Mouse (Mus musculus) E14TG2a.4 (cell line): ENCODE data around the gene Spns3.

ENCODE experiments used
- CTCF ChIP-seq: conservative IDR thresholded peaks from 2 replicates; pipeline ENCODE4 v1.5.1; 2014; ENCODE audit warnings: low read length
- NANOG ChIP-seq: IDR thresholded peaks from 2 replicates; pipeline ENCODE4 v1.6.1; 2014; ENCODE audit warnings: borderline replicate concordance, low read length, mixed read lengths
- POU5F1 ChIP-seq: IDR thresholded peaks from 2 replicates; pipeline ENCODE4 v1.6.1; 2014; ENCODE audit warnings: low read length, borderline replicate concordance

GRCm38 (mm10) chr11:72478228-72478627 lies 72.1 kb downstream of the Spns3 start:
- TF ChIP-seq CTCF (no peak), POU5F1 (no peak), NANOG (no peak)
